Mouse (Mus musculus): ENCODE measurements around the gene Ahsa1. TPM values are rescaled to one million over a fixed set of nuclear protein-coding genes. Genes with fewer than 3 reads are reported as not detected.
A peak's percentile ranks its signal among the peaks of the same experiment; 100 is the strongest.
"Not testable (repeated sequence)": the region's sequence is repeated elsewhere in the genome, so short reads cannot be mapped to it uniquely, and the experiment has no call there.

Ahsa1 gene
- polyA plus RNA-seq, 1 experiment from 2014 or later: 202 TPM

- Histone ChIP-seq H3K27me3 (ENCODE audit: control insufficient read depth, insufficient read depth, low read depth, low read length) (peaks cover 2% of the 10 kb centered on the region; the same call in 1 of the 2 replicates), H3K36me3 (ENCODE audit: control insufficient read depth, insufficient read depth, low read length) (no peaks in the 10 kb centered on the region), H3K27ac (ENCODE audit: low read length) (no peak overlapping the region), H3K9me3 (ENCODE audit: control insufficient read depth, low read length) (no peaks in the 10 kb centered on the region), H3K9ac (ENCODE audit: low read length) (no peak overlapping the region), H3K4me2 (ENCODE audit: low read depth, low read length) (no peak overlapping the region), H3K4me1 (replicated peaks; ENCODE audit: control insufficient read depth, insufficient read depth, low read length) (no peaks in the 10 kb centered on the region; the same call in 1 of the 2 replicates), H3K4me3 (ENCODE audit: low read length) (no peak overlapping the region)
- 64% methylated on average over 6 of the region's 6 CpGs for WGBS
- ATAC-seq (ENCODE audit: low read depth): peak; percentile 41; the same call in 1 of the 2 replicates
Observed at GRCm38 (mm10) chr12:87293934-87294333, 27.7 kb downstream of the Ahsa1 start.

DNA sequence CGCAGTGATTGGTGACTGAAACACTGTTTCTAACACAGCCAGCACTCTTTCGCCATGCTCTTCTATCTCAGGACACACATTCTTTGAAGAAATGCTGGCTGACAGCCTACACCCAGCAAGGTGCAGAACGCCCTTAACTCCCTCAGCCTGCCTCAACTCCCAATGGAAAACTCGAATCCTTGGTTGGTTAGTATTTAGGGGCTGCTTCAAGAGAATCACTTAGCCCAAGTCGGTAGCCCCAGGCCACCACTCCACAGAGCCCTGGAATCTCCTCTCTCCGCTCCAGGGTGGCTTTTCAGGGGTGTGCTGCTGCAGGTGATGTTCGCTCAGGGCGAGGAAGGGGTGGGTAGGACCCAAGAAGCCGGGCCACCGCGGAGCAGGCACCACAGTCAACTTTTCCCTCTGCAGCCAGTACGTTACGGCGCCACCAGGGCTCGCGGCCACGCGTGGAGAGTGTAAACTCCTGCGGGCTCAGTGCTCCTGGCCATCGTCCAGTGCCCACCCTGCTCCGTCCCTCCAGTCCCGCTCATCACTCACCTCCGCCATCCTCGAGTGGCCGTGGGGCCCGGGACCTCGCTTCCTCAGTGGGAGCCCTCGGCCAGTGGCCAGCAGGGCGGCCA lies 32.9 kb downstream of the Ahsa1 start:
- peak overlapping the region; percentile 76 for H3K9ac ChIP-seq (ENCODE audit: low read length)
- ATAC-seq (ENCODE audit: low read depth): peak; percentile 47

GRCm38 (mm10) chr12:87299657-87300440 lies 33.6 kb downstream of the Ahsa1 start, which contains the start of gene Ism2:
Gene Ism2, minus strand, starts transcription at chr12:87299705.
- peaks cover 7% of the 10 kb centered on the region; the same call in 1 of the 2 replicates for H3K27me3 ChIP-seq (ENCODE audit: control insufficient read depth, insufficient read depth, low read depth, low read length)
- no peaks in the 10 kb centered on the region for H3K9me3 ChIP-seq (ENCODE audit: control insufficient read depth, low read length)
- H3K4me3 ChIP-seq (ENCODE audit: low read length): peak within 1 kb of the TSS; percentile 80
- peak; percentile 89 for ATAC-seq (ENCODE audit: low read depth)
- no peak within 1 kb of the TSS for H3K27ac ChIP-seq (ENCODE audit: low read length)
- peak within 1 kb of the TSS; percentile 76 for H3K9ac ChIP-seq (ENCODE audit: low read length)
- H3K36me3 ChIP-seq (ENCODE audit: control insufficient read depth, insufficient read depth, low read length): no peaks in the 10 kb centered on the region
- peak within 1 kb of the TSS; percentile 100 for H3K4me2 ChIP-seq (ENCODE audit: low read depth, low read length)
- peaks cover 10% of the 10 kb centered on the region; the same call in 1 of the 2 replicates for H3K4me1 ChIP-seq (replicated peaks; ENCODE audit: control insufficient read depth, insufficient read depth, low read length)
- WGBS: under 1% methylated on average over 60 of the region's 86 CpGs

More for the DNA sequence above, 32.9 kb downstream of the Ahsa1 start:
- peaks cover 7% of the 10 kb centered on the region; the same call in 1 of the 2 replicates for H3K27me3 ChIP-seq (ENCODE audit: control insufficient read depth, insufficient read depth, low read depth, low read length)
- no peaks in the 10 kb centered on the region for H3K9me3 ChIP-seq (ENCODE audit: control insufficient read depth, low read length)
- peak overlapping the region; percentile 100 for H3K4me2 ChIP-seq (ENCODE audit: low read depth, low read length)
- no peak overlapping the region for H3K27ac ChIP-seq (ENCODE audit: low read length)
- WGBS: 7% methylated on average over 29 of the region's 29 CpGs
- H3K4me1 ChIP-seq (replicated peaks; ENCODE audit: control insufficient read depth, insufficient read depth, low read length): peaks cover 10% of the 10 kb centered on the region; the same call in 1 of the 2 replicates
- peak overlapping the region; percentile 80 for H3K4me3 ChIP-seq (ENCODE audit: low read length)
- no peaks in the 10 kb centered on the region for H3K36me3 ChIP-seq (ENCODE audit: control insufficient read depth, insufficient read depth, low read length)

DNA sequence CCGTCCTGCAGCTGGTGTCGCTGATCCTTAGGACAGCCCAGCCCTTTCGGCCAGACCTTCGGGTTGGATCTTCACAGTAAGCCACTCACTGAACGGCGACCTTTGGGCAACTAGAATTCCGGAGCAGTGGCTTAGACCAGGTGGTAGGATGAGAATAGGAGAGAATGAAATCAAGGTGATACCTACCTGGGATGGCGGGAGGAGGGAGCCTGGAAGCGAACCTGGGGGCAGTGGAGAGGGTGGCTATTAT lies 34.1 kb downstream of the Ahsa1 start:
- peak overlapping the region; percentile 76 for H3K9ac ChIP-seq (ENCODE audit: low read length)
- H3K4me2 ChIP-seq (ENCODE audit: low read depth, low read length): peak overlapping the region; percentile 100
- H3K36me3 ChIP-seq (ENCODE audit: control insufficient read depth, insufficient read depth, low read length): no peaks in the 10 kb centered on the region
- H3K27ac ChIP-seq (ENCODE audit: low read length): no peak overlapping the region
- 2% methylated on average over 9 of the region's 9 CpGs for WGBS
- ATAC-seq (ENCODE audit: low read depth): no peak
- no peaks in the 10 kb centered on the region for H3K9me3 ChIP-seq (ENCODE audit: control insufficient read depth, low read length)
- H3K27me3 ChIP-seq (ENCODE audit: control insufficient read depth, insufficient read depth, low read depth, low read length): peaks cover 7% of the 10 kb centered on the region; the same call in 1 of the 2 replicates
- H3K4me1 ChIP-seq (replicated peaks; ENCODE audit: control insufficient read depth, insufficient read depth, low read length): peaks cover 10% of the 10 kb centered on the region; the same call in 1 of the 2 replicates
- peak overlapping the region; percentile 80 for H3K4me3 ChIP-seq (ENCODE audit: low read length)

- Histone ChIP-seq H3K9me3 (ENCODE audit: control insufficient read depth, low read length) (no peaks in the 10 kb centered on the region), H3K4me3 (ENCODE audit: low read length) (no peak overlapping the region), H3K4me1 (replicated peaks; ENCODE audit: control insufficient read depth, insufficient read depth, low read length) (peaks cover 10% of the 10 kb centered on the region; the same call in 1 of the 2 replicates), H3K36me3 (ENCODE audit: control insufficient read depth, insufficient read depth, low read length) (no peaks in the 10 kb centered on the region), H3K9ac (ENCODE audit: low read length) (no peak overlapping the region), H3K27ac (ENCODE audit: low read length) (no peak overlapping the region), H3K4me2 (ENCODE audit: low read depth, low read length) (no peak overlapping the region), H3K27me3 (ENCODE audit: control insufficient read depth, insufficient read depth, low read depth, low read length) (peaks cover 7% of the 10 kb centered on the region; the same call in 1 of the 2 replicates)
- 41% methylated on average over 4 of the region's 4 CpGs for WGBS
- no peak for ATAC-seq (ENCODE audit: low read depth)
Observed at GRCm38 (mm10) chr12:87301189-87301588, 34.9 kb downstream of the Ahsa1 start.

DNA sequence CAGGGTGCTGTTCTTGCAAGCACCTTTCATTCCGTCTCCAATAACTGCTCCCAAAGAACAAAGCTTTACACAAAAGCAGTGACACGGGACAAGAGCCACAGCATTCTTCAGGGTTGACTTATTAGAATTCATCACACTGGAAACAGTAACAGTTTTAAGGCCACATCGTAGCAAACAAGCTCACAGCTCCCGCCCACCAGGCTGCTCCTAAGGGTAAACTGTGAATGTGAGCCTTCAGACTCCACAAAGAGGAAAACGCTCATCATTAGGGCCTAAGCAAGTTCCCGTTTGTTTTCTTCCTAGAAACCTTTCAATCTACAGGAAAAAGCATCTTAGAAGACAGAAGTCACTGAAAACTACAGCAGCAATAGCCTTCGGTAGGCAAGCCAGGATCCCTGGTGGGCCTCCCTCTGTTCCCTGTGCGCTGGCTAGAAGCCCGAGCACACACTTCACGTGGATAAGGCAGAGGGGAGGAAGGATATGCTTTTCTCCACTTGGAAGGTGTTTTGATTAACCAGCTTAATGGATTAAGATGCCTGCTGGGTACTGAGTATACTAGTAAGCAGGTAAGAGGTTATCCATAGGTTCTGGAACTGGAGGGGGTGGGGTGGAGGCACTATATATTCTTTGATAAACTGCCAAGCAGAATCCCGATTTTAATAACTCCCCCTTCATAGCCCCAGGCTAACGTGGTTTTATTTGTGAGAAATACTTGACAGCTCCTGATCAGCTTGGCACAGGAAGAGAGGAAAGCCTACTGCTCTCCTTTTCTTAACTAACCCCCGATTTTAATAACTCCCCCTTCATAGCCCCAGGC lies 39.7 kb downstream of the Ahsa1 start:
- H3K4me2 ChIP-seq (ENCODE audit: low read depth, low read length): no peak overlapping the region
- no peak; the same call in 1 of the 2 replicates for ATAC-seq (ENCODE audit: low read depth)
- H3K27ac ChIP-seq (ENCODE audit: low read length): no peak overlapping the region
- H3K36me3 ChIP-seq (ENCODE audit: control insufficient read depth, insufficient read depth, low read length): peaks cover 13% of the 10 kb centered on the region
- no peak overlapping the region for H3K9ac ChIP-seq (ENCODE audit: low read length)
- no peak overlapping the region for H3K4me3 ChIP-seq (ENCODE audit: low read length)
- no peaks in the 10 kb centered on the region; the same call in 1 of the 2 replicates for H3K4me1 ChIP-seq (replicated peaks; ENCODE audit: control insufficient read depth, insufficient read depth, low read length)
- no peaks in the 10 kb centered on the region for H3K9me3 ChIP-seq (ENCODE audit: control insufficient read depth, low read length)
- WGBS: 32% methylated on average over 13 of the region's 13 CpGs
- no peaks in the 10 kb centered on the region for H3K27me3 ChIP-seq (ENCODE audit: control insufficient read depth, insufficient read depth, low read depth, low read length)

DNA sequence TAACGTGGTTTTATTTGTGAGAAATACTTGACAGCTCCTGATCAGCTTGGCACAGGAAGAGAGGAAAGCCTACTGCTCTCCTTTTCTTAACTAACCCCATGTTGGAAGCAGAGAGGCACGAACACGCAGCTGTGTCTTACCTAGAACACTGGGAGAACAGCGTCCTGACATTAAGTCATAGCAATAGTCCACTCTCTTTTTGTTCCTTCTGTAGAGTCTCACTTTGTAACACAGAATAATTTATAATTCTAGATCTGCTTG lies 40.2 kb downstream of the Ahsa1 start:
- not testable (repeated sequence) for H3K9ac ChIP-seq (ENCODE audit: low read length); ATAC-seq (ENCODE audit: low read depth); H3K9me3 ChIP-seq (ENCODE audit: control insufficient read depth, low read length); H3K4me2 ChIP-seq (ENCODE audit: low read depth, low read length); H3K4me1 ChIP-seq (replicated peaks; ENCODE audit: control insufficient read depth, insufficient read depth, low read length); H3K4me3 ChIP-seq (ENCODE audit: low read length); H3K27me3 ChIP-seq (ENCODE audit: control insufficient read depth, insufficient read depth, low read depth, low read length); H3K27ac ChIP-seq (ENCODE audit: low read length)
- WGBS: 63% methylated on average over 4 of the region's 4 CpGs
- peaks cover 13% of the 10 kb centered on the region for H3K36me3 ChIP-seq (ENCODE audit: control insufficient read depth, insufficient read depth, low read length)

GRCm38 (mm10) chr12:87313098-87313497 lies 46.8 kb downstream of the Ahsa1 start:
- Histone ChIP-seq H3K36me3 (ENCODE audit: control insufficient read depth, insufficient read depth, low read length) (peaks cover 23% of the 10 kb centered on the region), H3K4me3 (ENCODE audit: low read length) (no peak overlapping the region), H3K4me1 (replicated peaks; ENCODE audit: control insufficient read depth, insufficient read depth, low read length) (no peaks in the 10 kb centered on the region), H3K4me2 (ENCODE audit: low read depth, low read length) (no peak overlapping the region), H3K27ac (ENCODE audit: low read length) (no peak overlapping the region), H3K9ac (ENCODE audit: low read length) (no peak overlapping the region), H3K27me3 (ENCODE audit: control insufficient read depth, insufficient read depth, low read depth, low read length) (no peaks in the 10 kb centered on the region), H3K9me3 (ENCODE audit: control insufficient read depth, low read length) (no peaks in the 10 kb centered on the region)
- ATAC-seq (ENCODE audit: low read depth): no peak
- WGBS: 71% methylated on average over 2 of the region's 2 CpGs

GRCm38 (mm10) chr12:87317951-87318350 lies 51.7 kb downstream of the Ahsa1 start:
- ATAC-seq (ENCODE audit: low read depth): no peak
- WGBS: 78% methylated on average over 1 of the region's 1 CpGs
- Histone ChIP-seq H3K4me2 (ENCODE audit: low read depth, low read length) (no peak overlapping the region), H3K4me1 (replicated peaks; ENCODE audit: control insufficient read depth, insufficient read depth, low read length) (no peaks in the 10 kb centered on the region), H3K27me3 (ENCODE audit: control insufficient read depth, insufficient read depth, low read depth, low read length) (no peaks in the 10 kb centered on the region), H3K9me3 (ENCODE audit: control insufficient read depth, low read length) (no peaks in the 10 kb centered on the region), H3K9ac (ENCODE audit: low read length) (no peak overlapping the region), H3K27ac (ENCODE audit: low read length) (no peak overlapping the region), H3K4me3 (ENCODE audit: low read length) (no peak overlapping the region), H3K36me3 (ENCODE audit: control insufficient read depth, insufficient read depth, low read length) (no peaks in the 10 kb centered on the region)

All from lung, embryonic 16.5 days (tissue).